Mouse (Mus musculus) heart, postnatal 4 days (tissue): Measurements from ENCODE around the gene Slc15a5. TPM values are rescaled to one million over a fixed set of nuclear protein-coding genes. Genes with fewer than 3 reads are reported as not detected.
"Not testable (repeated sequence)": the region's sequence is repeated elsewhere in the genome, so short reads cannot be mapped to it uniquely, and the experiment has no call there.

Experiments used
- DNase-seq: peaks from one replicate; pipeline ENCODE4 v3.0.0; 2021
- total RNA-seq, 2 experiments: library from RNA; stranded (reverse); gene quantifications; 2 replicates each; pipeline ENCODE4 v1.2.3; 2021

The Slc15a5 gene
- total RNA-seq, result not detected

DNA sequence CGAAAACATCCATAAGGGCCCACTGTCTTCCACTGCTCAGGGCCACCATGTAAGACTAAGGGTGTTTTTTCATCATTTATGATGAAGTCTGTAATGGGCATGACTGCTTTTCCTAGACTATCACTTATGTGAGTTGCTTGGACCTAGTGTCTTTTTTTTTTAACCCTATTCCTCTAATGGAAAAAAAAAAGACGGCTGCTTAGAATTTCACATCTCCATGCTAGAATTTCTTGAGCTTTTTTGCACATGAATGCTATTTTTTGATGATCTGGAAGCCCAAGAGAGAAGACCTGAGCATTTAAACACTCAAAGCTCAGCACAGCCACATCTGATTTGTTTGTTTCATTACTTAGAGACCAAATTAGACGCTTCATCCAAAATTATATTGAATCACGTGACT is at the start of gene Slc15a5:
Gene Slc15a5 (minus strand): TSS at position 101 of the 400 bp plus-strand sequence.
- no peak for DNase-seq

DNA sequence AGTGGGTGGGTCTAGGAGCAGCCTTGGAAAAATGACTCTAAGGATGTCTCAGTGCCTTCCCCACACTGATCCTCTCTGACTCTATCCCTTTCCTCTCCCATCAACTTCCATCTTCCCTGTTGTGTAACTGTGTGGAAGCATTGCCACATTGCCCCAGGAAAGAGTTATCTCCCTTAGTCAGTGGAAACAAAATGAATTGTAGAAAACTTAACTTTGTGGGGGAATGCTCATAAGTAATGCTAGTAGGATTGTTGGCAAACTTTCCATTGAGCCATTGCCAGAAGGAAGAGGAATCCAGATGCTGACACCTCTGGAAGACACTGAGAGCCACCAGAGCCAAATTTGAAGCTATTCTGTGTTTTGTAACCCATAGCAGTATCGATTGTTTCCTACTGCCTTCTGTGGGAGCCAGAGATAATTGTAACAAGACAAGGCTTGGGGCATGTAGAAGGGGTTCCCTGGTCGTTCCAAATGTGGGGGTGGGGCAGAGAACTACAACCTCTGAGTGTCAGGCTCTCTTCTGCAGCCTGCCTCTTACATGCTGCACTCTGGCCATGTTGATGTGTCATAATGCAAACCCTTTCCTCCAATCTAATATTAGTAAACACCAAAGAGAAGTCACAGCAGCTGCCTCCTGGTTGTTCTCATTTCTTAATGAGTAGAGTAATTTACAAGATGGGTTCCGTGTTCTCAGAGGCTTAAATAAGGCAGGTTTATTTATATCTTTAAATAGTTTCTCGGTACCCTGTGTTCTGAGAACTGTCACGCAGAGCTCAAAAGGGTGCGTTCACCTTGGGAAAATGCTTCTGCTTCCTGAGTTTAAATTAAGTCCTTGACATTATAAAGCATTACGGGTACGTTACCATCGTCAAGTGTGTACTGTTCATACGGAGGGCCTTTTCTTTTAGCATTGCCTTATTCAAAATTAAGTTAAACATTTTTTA is 48.9 kb upstream of the Slc15a5 start:
- DNase-seq, result peak; percentile 12

DNA sequence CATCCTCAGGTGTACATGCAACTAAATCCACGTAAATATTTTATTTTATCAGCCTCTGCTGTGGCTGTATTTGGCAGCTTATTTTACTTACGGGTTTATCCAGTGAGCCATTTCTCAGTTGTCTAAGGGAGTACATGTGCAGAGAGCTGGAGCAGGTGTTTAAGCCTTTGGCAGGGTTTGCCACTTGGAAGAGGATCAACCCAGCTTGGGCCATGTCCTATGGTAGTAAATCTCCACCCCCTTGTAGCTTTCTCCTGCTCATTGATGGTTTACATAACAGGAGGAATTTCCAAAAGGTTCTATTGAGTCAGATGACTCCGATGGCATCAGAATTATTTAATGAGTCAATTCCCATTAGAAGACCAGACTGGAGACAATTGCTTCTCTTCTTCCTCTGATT is 37.8 kb upstream of the Slc15a5 start:
- no peak for DNase-seq

DNA sequence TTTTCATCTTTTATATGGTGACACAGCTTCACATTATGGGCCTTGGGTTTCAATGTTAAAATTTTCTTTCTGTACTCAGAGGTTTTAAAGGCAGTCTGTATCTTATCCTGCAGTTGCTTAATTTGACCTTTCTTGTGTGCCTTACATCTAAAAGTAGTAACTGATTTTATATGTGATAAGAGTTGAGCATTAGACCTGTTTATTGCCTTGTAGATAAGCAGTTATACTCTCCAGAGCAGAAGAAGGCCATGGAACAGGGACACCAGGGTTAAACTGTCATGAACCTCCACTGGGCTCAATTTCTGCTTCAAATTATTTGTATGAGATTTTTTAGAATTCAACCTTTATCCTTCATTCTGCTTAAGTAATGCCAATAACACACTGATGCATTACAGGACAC is 24.8 kb upstream of the Slc15a5 start:
- no peak for DNase-seq

DNA sequence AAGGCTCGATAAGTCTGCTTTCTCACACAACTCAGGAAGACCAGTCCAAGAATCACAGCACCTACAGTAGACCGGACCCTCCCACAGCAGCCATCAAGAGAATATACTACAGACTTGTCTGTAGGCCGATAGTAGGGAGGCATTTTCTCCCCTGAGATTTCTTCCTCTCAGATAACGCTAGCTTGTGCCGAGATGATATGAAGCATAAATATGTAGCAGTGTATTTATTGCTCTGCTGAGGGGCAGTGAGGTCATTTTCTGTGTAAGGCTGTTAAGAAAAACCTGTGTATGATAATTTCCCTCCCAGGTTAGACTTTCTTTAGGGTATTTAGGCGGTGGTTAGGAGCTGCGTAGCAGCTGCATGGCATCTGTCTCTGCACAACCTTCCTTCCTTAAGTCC is 23.2 kb upstream of the Slc15a5 start:
- no peak for DNase-seq

DNA sequence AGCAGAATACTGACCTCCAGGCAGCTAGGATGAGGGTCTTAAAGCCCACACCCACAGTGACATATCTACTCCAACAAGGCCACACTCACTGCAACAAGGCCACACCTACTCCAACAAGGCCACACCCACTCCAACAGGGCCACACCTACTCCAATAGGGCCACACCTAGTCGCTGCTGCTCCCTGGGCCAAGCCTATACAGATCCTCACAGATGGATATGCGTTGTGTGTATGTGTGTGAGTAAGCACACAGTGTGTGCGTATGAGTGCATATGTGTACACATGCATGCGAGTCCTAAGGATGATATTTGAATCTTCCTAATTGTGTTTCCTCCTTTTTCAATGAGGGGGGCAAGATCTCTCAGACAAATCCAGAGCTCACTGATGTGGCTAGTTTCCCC is 22.1 kb upstream of the Slc15a5 start:
- DNase-seq, result no peak

DNA sequence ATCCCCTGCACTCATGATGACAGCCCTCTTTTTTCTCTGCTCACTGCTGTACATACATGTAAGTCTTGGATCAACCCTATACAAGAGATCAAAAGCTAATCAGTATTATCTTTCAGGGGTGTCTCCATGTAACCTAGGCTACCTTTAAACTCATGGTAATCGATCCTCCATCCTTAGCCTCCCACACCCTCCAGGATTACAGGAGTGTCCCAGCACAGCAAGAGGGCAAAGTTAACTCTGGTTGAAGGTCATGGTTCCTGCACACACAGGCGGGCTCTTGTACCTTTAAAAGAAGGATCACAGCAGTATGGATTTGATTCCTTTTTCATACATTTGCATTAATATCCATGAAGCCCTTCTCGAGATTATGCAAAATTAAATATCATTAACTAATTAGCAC is 19.9 kb upstream of the Slc15a5 start:
- no peak for DNase-seq

DNA sequence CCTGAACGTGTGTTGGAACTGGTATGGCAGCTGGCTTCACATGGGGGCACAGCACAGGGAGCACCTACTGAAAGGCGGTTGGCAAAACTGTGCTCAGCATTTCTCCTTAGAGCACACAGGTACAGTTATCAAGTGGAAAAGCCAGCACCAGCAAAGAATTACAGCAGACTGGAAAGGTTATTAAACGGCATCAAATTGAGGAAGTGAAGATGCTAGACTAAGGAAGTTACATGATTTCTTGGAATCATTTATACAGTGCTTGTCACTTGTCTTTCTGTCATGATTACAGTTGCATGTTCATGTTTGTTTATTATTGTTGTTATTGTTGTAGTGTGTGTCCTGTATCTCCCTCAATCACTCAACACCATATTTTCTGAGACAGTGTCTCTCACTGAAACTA is 15.3 kb upstream of the Slc15a5 start:
- DNase-seq, result no peak

DNA sequence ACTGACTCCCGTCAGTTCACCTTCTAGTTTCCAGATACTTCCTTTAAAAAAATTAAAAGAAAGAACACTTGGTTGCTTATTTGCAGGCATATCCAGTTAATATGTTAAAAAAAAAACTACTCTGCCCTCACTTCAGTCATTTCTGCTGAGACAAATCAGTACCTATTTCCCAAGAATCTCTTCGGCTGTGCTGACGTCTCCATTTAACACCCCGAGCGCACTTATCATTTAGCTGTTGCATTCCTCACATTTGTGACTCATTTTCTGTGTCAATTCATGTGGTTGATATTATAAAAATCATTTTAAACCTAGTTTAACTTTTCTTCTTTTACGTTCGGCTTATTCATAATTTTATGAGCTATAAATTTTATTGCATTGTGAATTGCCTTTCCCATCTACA is 12.7 kb upstream of the Slc15a5 start:
- no peak for DNase-seq

DNA sequence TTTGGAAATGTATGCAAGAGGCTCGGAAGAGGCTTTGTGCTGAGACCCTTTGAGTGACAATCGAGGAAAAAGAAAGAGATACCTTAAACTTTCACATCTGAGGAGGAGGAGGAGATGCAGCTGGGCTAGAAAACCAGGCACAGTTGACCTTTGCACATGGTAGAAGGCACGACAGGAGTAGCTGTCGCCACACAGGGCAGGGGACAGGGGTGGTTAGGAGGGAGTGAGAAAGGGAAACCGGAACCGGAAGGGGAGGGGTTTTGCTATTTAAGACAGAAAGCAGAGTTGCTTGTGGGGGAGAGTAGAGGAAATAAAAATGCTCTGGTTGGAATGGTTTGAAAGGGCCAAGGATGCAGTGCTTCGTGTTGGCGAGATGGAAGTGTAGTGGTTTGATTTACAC is 9.4 kb upstream of the Slc15a5 start:
- peak; percentile 8 for DNase-seq

DNA sequence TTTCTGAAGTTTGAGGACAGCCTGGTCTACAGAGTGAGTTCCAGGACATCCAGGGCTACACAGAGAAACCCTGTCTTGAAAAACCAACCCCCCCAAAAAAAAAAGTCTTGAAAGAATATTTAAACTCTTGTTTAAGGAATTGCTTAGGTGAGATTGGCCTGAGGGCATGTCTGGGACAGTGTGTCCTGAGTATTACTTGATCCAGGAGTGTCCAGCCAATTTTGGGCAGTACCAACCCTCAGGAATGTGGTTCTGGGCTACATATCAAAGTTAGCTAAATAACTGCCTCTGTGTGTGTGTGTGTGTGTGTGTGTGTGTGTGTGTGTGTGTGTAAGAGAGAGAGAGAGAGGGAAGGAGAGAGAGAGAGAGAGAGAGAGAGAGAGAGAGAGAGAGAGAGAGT is 6.7 kb upstream of the Slc15a5 start:
- DNase-seq, result not testable (repeated sequence)

DNA sequence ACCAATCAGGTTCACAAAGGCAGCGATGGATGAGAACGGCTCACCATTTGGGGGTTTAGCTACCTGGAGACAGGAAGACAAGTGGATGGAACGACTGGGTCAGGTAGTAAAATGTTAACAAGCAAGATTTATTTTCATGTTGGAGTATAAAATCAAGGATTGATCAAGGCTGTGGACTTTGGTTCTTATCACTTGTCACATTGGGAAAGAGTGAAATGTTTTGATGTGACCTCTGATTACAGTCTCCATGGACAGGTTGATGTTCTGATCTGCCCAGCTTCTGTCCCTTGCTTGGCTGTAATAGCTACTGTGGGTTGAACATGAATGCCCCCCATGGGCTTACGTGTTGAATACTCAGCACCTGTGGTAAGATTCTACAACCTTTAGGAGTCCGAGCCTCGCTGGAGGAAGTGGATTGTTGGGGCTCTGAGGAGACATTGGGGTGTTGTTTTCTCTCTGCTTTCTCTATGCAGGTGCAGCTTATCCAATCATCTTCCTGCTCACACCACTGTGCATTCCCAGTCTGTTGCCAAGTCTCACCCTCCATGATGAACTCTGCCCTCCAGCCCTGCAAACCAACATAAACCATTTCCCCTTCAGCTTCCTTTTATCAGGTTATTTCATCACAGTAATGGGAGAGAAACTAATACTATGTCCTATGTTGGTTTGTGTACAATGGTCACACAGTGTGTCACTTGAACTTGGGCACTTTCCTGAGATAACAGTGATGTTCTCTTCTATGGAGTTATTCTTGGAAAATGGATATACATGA is 1.2 kb upstream of the Slc15a5 start:
- DNase-seq, result no peak

DNA sequence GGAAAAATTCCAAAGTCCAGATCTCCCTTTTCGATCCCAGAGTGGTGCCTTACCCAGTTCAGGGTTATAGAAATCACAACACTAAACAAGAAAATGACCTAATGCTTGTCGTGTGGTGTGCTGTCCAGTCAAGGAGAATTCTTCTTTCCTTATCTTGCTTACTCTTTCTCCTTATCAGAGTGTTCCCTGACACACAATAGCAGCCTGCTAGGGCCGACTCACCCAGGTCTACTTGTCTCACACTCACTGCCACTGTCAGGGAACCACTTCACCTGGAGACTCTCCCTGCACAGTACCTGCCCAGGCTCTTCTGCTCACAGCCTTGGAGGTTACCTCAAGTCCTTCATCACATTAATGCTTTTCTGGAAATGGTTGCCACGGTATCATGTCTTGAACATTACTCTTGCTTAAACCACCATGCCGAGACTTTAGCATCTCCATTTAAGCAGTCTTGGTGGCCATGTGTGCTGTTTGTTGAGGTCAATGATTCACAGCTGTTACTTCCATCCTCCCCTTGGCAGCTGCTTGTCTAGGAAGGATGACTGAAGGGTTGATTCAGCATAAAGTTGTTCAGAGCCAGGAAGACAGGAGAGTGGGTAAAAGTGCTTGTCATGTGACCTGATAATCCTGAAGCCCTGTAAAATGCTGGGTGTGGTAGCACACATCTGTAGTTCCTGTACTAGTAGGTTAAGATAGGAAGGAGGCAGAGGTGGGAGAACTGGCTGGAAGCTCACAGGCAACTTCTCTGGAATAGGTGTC is 1.9 kb downstream of the Slc15a5 start:
- no peak for DNase-seq

DNA sequence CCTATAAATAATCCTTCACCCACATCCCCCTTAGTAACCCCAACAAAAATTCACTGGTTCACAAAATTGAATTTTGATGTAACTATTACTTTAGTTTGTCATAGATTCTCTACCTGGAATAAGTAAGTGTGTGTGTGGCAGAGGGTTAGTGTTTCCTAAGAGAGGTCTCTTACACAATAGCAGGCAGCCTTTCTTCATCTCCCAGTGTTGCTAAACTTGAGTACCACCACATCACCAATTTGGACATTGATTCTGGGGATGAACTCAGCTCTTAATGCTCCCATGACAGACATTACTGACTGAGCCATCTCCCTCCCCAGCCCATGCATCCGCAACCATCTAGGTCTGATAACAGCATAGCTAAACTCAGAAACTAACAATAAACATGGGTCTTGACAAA is 4.0 kb downstream of the Slc15a5 start:
- no peak for DNase-seq

DNA sequence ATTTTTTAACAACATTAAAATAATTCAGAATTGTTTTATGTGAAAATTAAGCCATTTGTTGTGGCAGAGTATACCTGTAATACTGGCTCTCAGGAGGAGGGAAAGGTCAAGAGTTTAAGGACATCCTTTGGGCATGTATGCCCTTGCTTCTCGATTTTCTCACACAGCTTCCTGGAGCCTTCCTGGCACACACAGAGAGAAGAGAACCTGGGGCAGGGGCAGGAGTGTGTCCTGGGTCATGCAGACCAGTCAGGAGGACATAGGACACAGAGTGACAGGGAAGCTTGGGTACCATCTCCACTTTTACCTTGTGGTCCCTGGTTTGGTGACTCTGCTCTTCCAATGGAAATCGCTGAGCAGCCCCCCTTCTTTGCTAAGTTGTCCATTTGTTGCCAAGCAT is 6.2 kb downstream of the Slc15a5 start:
- DNase-seq, result no peak

DNA sequence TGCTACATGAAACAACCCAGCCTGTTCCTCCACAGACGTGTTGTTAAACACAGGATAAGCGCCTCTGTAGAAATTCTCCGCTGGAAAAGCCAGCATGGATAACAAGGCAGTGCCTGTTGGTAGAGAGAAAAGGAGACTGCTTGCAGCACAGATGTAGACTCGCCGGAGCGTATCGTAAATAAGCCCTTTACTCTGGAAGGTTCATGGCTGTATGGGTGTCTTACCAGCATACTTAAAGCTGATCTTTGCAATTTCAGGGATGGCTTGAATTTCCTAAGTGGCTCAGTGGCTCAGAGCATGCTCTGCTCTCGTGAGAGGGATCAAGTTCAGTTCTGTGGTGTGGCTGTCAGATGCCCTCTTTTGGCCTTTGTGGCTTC is 6.8 kb downstream of the Slc15a5 start:
- no peak for DNase-seq

DNA sequence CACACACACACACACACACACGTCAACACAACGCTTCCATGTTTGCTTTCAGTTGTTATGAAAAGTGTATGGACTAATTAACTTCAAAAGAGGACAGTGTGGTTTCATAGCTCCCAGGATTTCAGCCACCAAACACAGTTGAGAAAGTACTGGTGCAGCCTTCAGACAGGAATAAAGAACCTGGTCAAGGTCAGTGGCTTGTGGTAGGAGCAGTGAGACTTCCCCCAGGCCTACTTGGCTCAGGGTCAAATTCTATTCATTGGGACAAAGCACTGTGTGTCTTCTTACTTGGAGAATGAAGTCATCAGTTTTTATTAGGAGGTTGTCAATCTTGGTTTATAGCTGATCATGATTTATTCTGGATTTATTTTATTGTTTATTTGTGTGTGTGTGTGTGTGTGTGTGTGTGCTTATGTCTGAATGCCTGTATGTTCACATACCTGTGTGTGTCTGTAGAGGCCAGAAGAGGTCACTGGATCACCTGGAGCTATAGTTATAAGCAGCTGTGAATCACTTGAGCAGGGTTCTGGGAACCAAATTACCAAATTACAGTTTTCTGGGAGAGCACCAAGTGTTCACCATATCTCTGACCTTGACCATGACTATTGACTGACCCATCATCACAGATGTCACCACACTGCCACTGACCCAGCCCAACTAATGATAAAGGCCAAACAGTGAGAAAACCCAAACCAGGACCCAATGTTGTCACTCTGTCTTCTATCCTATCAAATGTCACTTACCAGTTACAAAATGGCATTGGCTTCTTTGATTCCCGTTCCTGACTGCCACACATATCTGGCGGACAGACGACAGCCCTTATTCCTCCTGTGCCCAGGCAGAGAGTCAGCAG is 7.4 kb downstream of the Slc15a5 start:
- DNase-seq, result no peak

DNA sequence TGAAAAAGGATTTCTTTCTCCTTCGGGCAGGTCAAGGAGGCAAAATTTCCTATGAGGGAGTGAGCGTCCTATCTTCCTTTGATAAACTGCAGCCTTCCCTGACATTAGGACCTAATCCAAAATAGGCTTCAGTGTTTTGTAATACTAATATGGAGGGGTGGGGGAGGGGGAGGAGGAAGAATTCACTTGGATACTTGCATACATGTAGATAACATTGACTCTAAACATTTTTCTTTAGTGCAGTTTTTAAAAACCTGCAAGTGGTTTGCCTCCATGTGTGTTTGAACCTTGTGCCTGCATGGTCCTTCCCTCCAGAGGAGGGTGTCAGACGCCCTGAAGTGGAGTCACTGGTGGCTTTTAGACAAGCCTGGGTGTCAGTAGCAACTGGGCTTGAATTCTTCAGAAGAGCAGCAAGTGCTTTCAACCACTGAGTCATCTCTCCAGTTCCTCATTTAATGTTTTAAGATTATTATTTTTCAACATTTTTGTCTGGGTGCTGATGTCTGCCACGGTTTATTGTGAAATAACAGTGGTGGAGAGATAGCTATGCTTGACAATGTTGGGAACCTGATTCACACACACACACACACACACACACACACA is 8.1 kb downstream of the Slc15a5 start:
- DNase-seq, result no peak

DNA sequence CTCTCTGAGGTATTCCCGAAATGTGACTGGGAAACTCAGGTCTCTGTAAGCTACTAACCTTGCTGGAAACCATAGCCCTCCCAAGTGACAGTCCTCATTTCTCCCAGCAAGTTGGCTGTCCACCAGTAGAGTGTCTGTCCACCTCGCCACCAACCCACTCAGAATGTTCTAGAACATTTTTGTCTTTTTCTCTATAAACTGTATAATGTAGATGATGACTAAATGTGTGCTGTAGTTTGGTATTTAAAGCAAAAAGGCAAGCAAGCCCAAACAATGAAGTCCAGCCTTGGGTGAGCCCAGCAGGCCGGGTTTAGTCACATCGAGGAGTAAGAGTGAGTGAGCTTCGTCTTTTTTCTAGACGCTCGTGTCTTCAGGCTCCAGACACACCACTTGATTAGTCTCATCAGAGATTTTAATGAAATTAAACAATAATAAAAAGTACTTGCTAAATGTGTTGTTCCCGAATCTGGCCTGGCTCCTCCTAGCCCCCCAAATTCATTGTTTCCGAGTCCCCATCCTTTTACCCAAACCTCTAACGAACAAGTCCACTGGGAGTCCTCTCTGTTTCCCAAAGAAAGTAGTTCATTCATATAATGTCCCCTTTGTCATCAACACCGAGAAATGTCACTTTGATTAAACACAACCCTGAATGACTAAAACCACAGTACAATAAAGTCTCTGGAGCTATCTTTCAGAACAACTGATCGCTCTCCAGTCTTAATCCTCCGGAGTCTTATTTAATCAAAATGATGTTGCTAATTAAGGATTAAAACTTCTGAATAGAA is 8.8 kb downstream of the Slc15a5 start:
- no peak for DNase-seq

DNA sequence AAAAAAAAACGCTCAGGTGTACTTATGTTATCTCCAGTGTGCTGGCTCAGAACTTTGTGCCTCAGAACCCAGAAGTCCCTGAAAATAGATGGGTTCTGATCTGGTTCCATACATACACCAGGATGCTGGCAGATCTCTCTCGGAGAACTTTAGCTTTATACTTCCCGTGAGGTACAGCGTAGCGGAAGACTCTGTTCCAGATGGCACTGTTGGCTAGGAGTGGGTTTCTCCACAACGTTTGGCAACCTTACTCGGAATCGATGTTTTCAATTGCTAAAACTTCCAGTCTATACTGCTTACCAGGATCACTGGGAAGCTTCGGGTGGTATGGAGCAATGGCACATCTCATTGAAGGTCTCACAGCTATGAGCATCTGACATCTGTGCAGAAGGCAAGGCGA is 9.8 kb downstream of the Slc15a5 start:
- no peak for DNase-seq

DNA sequence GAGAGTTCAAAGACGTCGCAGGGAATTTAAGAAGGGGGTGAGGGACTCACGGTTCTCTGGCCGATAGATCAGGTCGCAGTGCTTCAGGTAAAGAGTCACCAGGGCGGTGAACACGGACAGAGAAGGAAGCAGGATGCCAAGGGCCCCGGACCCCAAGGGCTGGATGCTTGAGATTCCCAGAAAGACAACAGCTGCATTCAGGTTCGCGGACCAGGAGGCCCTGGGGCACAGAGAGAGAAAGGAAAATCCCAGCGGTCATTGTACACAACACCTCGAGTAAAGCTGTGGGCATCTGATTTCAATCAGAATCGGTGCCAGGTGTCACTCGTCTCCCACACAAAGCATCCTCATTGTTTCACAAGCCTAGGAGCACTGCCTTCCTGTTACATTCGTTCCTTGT is 24.1 kb downstream of the Slc15a5 start:
- DNase-seq, result no peak
